Mouse (Mus musculus) hematopoietic multipotent progenitor cell, adult 10-12 weeks (in vitro differentiated cells): ENCODE results near the gene Traf3. TPM values are rescaled to one million over a fixed set of nuclear protein-coding genes. Genes with fewer than 3 reads are reported as not detected.

Experiments
- polyA plus RNA-seq: library from polyadenylated mRNA; stranded (reverse); fragments of >175 nt; gene quantifications from 2 replicates; pipeline ENCODE4 v1.2.3, GENCODE M21; 2012; ENCODE audit warnings: low replicate concordance

Gene Traf3
- polyA plus RNA-seq = 37.3 and 43.6 TPM in 2 replicates

GRCm38 (mm10) chr12:111165831-111166591 is at the start of gene Traf3:
Traf3 (plus strand) TSS chr12:111166370.

GRCm38 (mm10) chr12:111184476-111184875 is 18.3 kb downstream of the Traf3 start, which contains the start of gene 4930595D18Rik:
4930595D18Rik (minus strand) TSS chr12:111184491.

GRCm38 (mm10) chr12:111270629-111271277 is 104.6 kb downstream of the Traf3 start, which contains the start of gene Amn:
Amn (plus strand) TSS chr12:111271095.

Other genes starting within 250 kb of the Traf3 start
- gene Ankrd9, start 187.3 kb upstream of the Traf3 start, polyA plus RNA-seq = 3.6 and 10.2 TPM in 2 replicates
- gene Rcor1, start 127.0 kb upstream of the Traf3 start, polyA plus RNA-seq = 13.4 and 14.7 TPM in 2 replicates
- not detected in 2 replicates for gene 4930595D18Rik, start 18.1 kb downstream of the Traf3 start, polyA plus RNA-seq
- gene Amn, start 104.7 kb downstream of the Traf3 start, polyA plus RNA-seq = 0.52 and 3.3 TPM in 2 replicates
- gene Cdc42bpb, start 211.3 kb downstream of the Traf3 start, polyA plus RNA-seq = 36.9 and 101 TPM in 2 replicates
- gene Lbhd2, start 240.4 kb downstream of the Traf3 start, polyA plus RNA-seq = 0.39 TPM in 1 of 2 replicates, not detected in the other